Mouse (Mus musculus) heart, embryonic 13.5 days (tissue): ENCODE results near the gene Slc30a5. TPM values are rescaled to one million over a fixed set of nuclear protein-coding genes. Genes with fewer than 3 reads are reported as not detected.
A peak's percentile ranks its signal among the peaks of the same experiment; 100 is the strongest.

Experiments used
- ATAC-seq: fragments of 200-750 bp; cut with Nextera tagmentation; 2 replicates; pipeline ENCODE4 v1.8.0; 2017; ENCODE audit warnings: moderate TSS enrichment; ENCODE audit not compliant: insufficient number of reproducible peaks, low FRiP score, low TSS enrichment; ENCODE audit errors: extremely low read depth
- H3K27ac ChIP-seq: fragments of 300-500 bp; sonication (generic); replicated peaks from 2 replicates; pipeline ENCODE4 v1.5.1; 2015; ENCODE audit warnings: moderate library complexity, mild to moderate bottlenecking, inconsistent platforms
- H3K27me3 ChIP-seq: fragments of 300-500 bp; sonication (generic); replicated peaks from 2 replicates; pipeline ENCODE4 v1.6.1; 2015; ENCODE audit warnings: mild to moderate bottlenecking, inconsistent platforms
- H3K36me3 ChIP-seq: fragments of 300-500 bp; sonication (generic); 2 replicates; pipeline ENCODE4 v1.6.1; 2015; ENCODE audit warnings: mild to moderate bottlenecking, inconsistent platforms
- H3K4me1 ChIP-seq: fragments of 300-500 bp; sonication (generic); 2 replicates; pipeline ENCODE4 v1.6.1; 2015; ENCODE audit warnings: inconsistent platforms
- H3K4me2 ChIP-seq: fragments of 300-500 bp; sonication (generic); 2 replicates; pipeline ENCODE4 v1.6.1; 2015; ENCODE audit warnings: inconsistent platforms, mild to moderate bottlenecking, moderate library complexity
- H3K4me3 ChIP-seq: fragments of 300-500 bp; sonication (generic); 2 replicates; pipeline ENCODE4 v1.5.1; 2015; ENCODE audit warnings: moderate library complexity, mild to moderate bottlenecking, inconsistent platforms
- H3K9ac ChIP-seq: fragments of 300-500 bp; sonication (generic); 2 replicates; pipeline ENCODE4 v1.6.1; 2015; ENCODE audit warnings: inconsistent platforms, mild to moderate bottlenecking, moderate library complexity
- H3K9me3 ChIP-seq: fragments of 300-500 bp; sonication (generic); 2 replicates; pipeline ENCODE4 v1.6.1; 2016; ENCODE audit warnings: inconsistent platforms
- WGBS: fragments of 180-500 bp; shearing (Covaris S2); methylation state at CpG from one replicate; pipeline ENCODE4 v1.1.7; 2015; ENCODE audit warnings: mixed read lengths; 5-methylcytosine and 5-hydroxymethylcytosine counted together
- polyA plus RNA-seq: library from polyadenylated mRNA; unstranded; fragments of >200 nt; fragmentation: Nextera tagmentation; extraction: Ambion mirVana; gene quantifications from 2 replicates; pipeline ENCODE4 v1.2.1, GENCODE M21; 2015

Slc30a5 gene
- polyA plus RNA-seq, 1 experiment from 2014 or later: 31.3 TPM

DNA sequence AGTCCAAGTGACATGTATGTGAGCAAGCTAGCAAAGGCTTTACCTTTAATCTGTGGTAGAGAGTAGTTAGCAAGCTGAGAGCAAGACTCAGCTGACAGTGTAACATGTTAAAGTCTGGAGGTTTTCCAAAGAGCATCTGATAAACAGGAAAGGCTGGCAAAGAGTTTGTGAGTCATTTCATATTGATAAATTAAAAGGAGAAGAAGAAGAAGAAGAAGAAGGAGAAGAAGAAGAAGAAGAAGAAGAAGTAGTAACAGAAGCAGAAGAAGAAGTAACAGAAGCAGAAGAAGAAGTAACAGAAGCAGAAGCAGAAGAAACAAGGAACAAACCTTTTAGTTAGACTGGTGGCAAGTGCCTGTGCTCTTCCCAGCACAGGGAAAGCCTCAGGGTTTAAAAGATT lies 1.6 kb upstream of the Slc30a5 start:
- H3K4me1 ChIP-seq: peaks cover 21% of the 10 kb centered on the region
- no peak overlapping the region for H3K4me2 ChIP-seq
- no peaks in the 10 kb centered on the region; the same call in 1 of the 2 replicates for H3K27me3 ChIP-seq
- no peak for ATAC-seq
- H3K27ac ChIP-seq: no peak overlapping the region
- H3K4me3 ChIP-seq: no peak overlapping the region
- H3K9ac ChIP-seq: no peak overlapping the region
- no peaks in the 10 kb centered on the region for H3K36me3 ChIP-seq
- no peaks in the 10 kb centered on the region for H3K9me3 ChIP-seq

DNA sequence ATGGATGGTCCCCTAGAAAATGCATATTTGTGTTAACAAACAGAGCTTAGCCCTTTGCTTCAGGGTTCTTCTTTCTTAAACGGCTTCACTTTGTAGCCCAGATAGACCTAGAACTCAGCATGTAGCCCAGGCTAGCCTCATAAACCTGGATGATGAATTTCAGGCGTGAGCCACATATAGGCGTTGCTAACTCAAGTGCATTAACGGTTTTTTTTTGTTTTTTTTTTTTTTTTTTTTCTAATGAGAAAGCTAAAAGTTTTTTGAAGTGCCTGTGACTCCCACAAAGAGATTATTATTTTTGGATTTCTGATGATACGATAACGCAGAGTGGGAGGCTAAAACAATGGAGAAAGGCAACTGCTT lies 394 bp upstream of the Slc30a5 start:
- H3K4me1 ChIP-seq: peaks cover 23% of the 10 kb centered on the region
- H3K4me3 ChIP-seq: peak overlapping the region; percentile 98
- 58% methylated on average over 6 of the region's 6 CpGs for WGBS
- no peaks in the 10 kb centered on the region for H3K9me3 ChIP-seq
- H3K27me3 ChIP-seq: no peaks in the 10 kb centered on the region; the same call in 1 of the 2 replicates
- H3K4me2 ChIP-seq: peak overlapping the region; percentile 51
- no peak overlapping the region for H3K27ac ChIP-seq
- no peak for ATAC-seq
- no peaks in the 10 kb centered on the region for H3K36me3 ChIP-seq
- H3K9ac ChIP-seq: no peak overlapping the region; the same call in 1 of the 2 replicates

DNA sequence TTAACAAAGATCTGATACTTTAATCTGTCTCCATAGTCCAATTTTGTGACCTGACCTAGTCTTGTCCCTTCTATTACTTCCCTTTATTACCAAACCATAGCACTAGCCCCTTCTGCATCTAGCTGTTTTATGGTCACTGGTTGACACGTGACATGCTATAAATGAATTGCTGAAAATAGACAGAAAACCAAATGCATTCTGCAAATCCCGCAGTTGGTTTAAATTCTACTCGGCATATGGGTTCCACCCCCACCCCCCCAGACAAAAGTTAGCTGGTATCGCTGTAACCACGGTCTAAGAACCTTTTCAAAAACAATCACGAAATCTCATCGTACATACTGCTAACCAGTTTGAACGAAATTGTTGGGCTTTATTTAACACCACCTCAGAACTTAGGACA lies 1.0 kb downstream of the Slc30a5 start:
- 5% methylated on average over 8 of the region's 8 CpGs for WGBS
- H3K4me3 ChIP-seq: peak overlapping the region; percentile 98
- H3K9ac ChIP-seq: peak overlapping the region; percentile 98
- H3K9me3 ChIP-seq: no peaks in the 10 kb centered on the region
- peaks cover 11% of the 10 kb centered on the region for H3K36me3 ChIP-seq
- peak overlapping the region; percentile 94 for H3K27ac ChIP-seq
- peak overlapping the region; percentile 91 for H3K4me2 ChIP-seq
- no peaks in the 10 kb centered on the region; the same call in 1 of the 2 replicates for H3K27me3 ChIP-seq
- ATAC-seq: no peak
- H3K4me1 ChIP-seq: peaks cover 23% of the 10 kb centered on the region

DNA sequence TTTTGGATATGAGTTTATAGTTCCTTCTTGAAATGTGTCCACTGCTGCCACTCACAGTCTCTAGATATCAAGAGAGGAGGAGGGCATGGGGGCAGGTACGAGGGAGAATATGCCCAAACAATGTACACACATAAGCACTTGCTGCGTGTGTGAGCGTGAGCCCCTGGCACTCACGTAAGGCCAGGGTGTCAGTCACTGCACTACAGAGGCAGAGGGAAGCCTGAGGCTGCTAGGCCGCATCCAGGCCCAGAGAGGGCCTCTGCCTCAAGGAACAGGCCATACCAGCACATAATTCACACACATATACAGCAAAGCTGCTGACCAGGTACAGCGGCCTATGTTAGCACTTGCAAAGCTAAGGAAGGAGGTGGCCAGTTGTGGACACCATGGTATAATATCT lies 2.1 kb downstream of the Slc30a5 start:
- H3K36me3 ChIP-seq: peaks cover 19% of the 10 kb centered on the region
- H3K4me1 ChIP-seq: peaks cover 23% of the 10 kb centered on the region
- no peak overlapping the region for H3K27ac ChIP-seq
- H3K9ac ChIP-seq: peak overlapping the region; percentile 69
- no peak for ATAC-seq
- no peaks in the 10 kb centered on the region; the same call in 1 of the 2 replicates for H3K27me3 ChIP-seq
- peak overlapping the region; percentile 91 for H3K4me2 ChIP-seq
- no peaks in the 10 kb centered on the region for H3K9me3 ChIP-seq
- 79% methylated on average over 6 of the region's 6 CpGs for WGBS
- H3K4me3 ChIP-seq: peak overlapping the region; percentile 98; the same call in 1 of the 2 replicates

DNA sequence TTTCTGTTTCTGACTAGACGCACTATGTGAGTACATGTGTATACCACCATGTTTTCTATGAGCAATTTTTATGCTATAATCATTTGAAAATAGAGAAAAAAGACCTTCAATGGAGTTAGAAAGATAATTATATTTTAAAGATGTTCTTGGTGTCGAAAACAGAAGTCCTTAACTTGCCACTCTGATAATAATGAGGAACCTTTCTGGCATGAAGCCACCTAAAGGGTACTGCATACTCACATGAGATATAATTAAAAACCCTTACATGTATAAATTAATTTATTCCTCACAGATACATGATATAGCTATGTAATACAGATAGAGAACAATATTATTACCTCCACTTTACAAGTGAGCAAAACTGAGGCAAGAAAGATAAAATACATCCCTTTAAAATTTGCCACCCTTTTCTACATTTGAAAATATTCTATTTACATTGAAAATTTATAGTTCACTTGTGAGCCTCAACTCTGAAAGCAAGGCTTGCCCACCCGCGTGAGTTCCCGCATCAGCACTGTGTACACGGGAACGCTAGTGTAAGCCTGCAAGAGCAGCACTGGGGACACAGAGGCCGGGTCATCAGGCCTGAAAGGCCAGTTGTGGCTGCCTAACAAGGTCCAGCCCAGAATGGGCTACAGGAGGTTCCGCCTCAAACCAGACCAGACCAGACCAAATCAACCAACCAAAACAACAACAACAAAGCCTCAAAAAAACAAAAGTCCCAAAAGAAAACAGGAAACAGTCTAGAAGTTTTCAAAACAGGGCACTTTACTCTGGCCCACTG lies 7.4 kb downstream of the Slc30a5 start:
- Histone ChIP-seq H3K27me3 (no peaks in the 10 kb centered on the region), H3K4me2 (no peak overlapping the region), H3K9ac (no peak overlapping the region), H3K27ac (no peak overlapping the region), H3K4me1 (peaks cover 8% of the 10 kb centered on the region), H3K4me3 (no peak overlapping the region), H3K9me3 (no peaks in the 10 kb centered on the region), H3K36me3 (peaks cover 66% of the 10 kb centered on the region)
- WGBS: 87% methylated on average over 9 of the region's 9 CpGs
- ATAC-seq: no peak

DNA sequence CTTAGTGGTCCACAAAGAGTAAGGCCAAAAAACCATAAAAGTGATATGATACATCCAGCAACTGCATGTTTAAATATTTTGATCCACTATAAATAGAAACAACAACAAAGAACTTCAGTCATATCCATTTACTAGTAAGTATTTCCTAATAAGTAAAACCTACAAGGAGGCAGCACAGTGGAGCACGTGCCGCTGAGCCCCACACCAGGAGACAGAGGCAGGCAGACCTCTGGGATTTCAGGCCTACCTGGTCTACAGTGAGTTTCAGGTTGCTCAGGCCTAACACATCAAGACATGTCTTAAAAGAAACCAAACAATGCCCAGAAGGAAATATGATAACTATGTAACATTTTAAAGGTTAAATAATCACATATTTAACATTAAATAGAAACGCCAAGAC lies 8.3 kb downstream of the Slc30a5 start:
- no peak for ATAC-seq
- 89% methylated on average over 3 of the region's 3 CpGs for WGBS

DNA sequence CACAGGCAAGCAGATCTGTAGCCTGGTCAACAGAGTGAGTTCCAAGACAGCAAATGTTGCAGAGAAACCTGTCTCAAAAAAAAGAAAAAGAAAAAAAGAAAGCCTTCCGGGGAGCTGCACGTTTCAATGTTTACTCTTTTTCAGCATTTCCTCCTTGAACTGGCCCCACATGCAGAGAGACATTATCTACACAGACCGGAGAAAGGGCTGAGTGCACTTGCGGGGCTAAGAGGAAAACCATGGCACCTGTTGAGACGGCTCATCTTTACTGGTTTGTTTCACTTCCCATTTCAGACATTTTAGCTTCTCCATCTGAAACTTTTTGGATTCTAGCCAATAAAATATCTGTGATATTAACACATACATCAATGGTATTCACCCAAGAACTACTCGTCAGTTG lies 8.9 kb downstream of the Slc30a5 start:
- no peak for ATAC-seq
- H3K27ac ChIP-seq: no peak overlapping the region
- 78% methylated on average over 6 of the region's 6 CpGs for WGBS
- no peak overlapping the region for H3K4me2 ChIP-seq
- H3K4me3 ChIP-seq: no peak overlapping the region
- no peaks in the 10 kb centered on the region for H3K4me1 ChIP-seq
- H3K36me3 ChIP-seq: peaks cover 81% of the 10 kb centered on the region
- no peak overlapping the region for H3K9ac ChIP-seq
- no peaks in the 10 kb centered on the region for H3K9me3 ChIP-seq
- H3K27me3 ChIP-seq: no peaks in the 10 kb centered on the region

More for the DNA sequence above, 8.3 kb downstream of the Slc30a5 start:
- Histone ChIP-seq H3K4me3 (no peak overlapping the region), H3K4me2 (no peak overlapping the region), H3K9ac (no peak overlapping the region), H3K9me3 (no peaks in the 10 kb centered on the region), H3K36me3 (peaks cover 75% of the 10 kb centered on the region), H3K4me1 (0 out of 2 replicates have a peak, but pooled peaks cover 3% of the 10 kb centered on the region), H3K27me3 (no peaks in the 10 kb centered on the region), H3K27ac (no peak overlapping the region)

DNA sequence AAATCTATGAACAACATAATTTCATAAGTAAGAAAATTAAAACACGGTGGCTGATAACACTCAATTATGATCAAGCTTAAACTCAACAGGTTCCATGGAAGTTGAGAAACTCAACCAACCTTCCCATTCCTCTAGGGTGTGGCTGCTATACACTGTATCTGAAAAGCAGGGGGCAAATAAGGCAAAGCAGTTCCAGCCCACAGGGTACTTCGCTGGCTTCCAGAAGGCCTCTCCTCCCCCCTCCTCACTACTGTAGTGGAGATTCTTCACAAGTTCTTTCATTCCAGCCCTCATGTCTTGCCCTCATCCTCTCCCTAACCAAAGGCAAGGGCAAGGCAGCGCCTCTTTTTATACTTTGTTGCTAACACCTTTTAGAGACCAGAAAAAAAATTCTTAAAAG lies 9.4 kb downstream of the Slc30a5 start:
- Histone ChIP-seq H3K36me3 (peaks cover 84% of the 10 kb centered on the region), H3K27ac (no peak overlapping the region), H3K4me3 (no peak overlapping the region), H3K4me1 (no peaks in the 10 kb centered on the region), H3K4me2 (no peak overlapping the region), H3K27me3 (no peaks in the 10 kb centered on the region), H3K9me3 (no peaks in the 10 kb centered on the region), H3K9ac (no peak overlapping the region)
- WGBS: 93% methylated on average over 3 of the region's 3 CpGs
- ATAC-seq: no peak

DNA sequence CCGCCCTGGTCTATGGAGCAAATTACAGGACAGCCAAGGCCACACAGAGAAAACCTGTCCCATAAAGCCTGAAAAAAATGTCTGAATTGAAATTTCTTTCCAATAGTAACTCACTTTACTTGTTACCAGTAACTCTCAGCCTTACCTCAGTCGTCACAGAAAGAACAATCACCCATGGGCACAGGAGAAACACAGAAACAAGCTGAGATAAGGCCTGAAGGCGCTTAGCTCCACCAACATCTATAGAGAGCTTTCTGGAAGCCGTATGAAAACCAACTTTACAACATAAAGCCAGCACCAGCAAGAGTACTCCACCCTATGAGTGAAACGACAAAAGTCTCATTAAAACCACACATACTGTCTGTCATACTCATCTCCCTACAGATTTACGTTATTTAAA lies 18.8 kb downstream of the Slc30a5 start:
- Histone ChIP-seq H3K9ac (no peak overlapping the region), H3K36me3 (peaks cover 85% of the 10 kb centered on the region), H3K27ac (no peak overlapping the region), H3K4me2 (no peak overlapping the region), H3K4me1 (no peaks in the 10 kb centered on the region), H3K4me3 (no peak overlapping the region), H3K9me3 (no peaks in the 10 kb centered on the region), H3K27me3 (no peaks in the 10 kb centered on the region)
- WGBS: 87% methylated on average over 6 of the region's 6 CpGs
- no peak for ATAC-seq

DNA sequence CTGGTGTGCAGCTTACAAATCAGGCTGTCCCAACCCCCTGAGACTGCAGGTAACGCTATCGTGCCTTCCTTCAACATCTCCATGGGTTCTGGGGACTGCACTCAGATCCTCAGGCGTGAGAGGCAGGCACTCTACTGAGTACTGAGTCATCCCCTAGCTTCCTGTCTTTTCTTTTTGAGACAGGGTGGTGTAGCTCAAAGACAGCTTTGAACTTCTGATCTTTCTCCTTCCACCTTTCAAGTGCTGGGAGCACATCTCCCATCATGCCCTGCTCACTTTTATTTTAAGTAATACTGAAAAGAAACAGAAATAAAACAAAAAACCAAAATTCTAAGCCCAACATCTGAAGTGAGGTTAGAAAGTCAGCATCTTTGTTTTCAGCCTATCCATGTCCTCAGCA lies 27.5 kb downstream of the Slc30a5 start:
- Histone ChIP-seq H3K27ac (no peak overlapping the region), H3K36me3 (peaks cover 86% of the 10 kb centered on the region), H3K4me3 (no peak overlapping the region), H3K27me3 (no peaks in the 10 kb centered on the region), H3K4me1 (no peaks in the 10 kb centered on the region), H3K9ac (no peak overlapping the region), H3K4me2 (no peak overlapping the region), H3K9me3 (no peaks in the 10 kb centered on the region)
- ATAC-seq: no peak
- 95% methylated on average over 3 of the region's 3 CpGs for WGBS

DNA sequence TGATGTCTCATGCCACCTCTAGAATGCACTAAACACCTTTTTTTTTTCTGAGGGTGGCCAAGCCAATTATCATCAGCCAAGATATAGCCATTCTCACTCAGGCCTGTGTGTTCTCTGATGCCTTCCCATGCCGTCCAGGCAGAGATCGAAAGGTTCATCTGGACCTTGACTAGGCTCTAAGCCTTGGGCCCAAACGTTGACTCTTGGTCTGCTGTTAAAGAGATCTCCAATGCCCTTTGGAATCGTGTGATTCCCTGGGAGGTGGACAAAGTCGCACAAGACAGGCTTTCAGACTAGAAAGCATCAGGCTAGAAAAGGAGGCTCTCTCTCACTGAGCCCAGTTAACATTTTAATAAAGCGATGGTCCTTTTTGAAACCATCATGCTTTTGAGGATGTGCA lies 36.1 kb downstream of the Slc30a5 start:
- Histone ChIP-seq H3K9me3 (no peaks in the 10 kb centered on the region), H3K4me3 (no peak overlapping the region), H3K36me3 (peaks cover 26% of the 10 kb centered on the region), H3K27me3 (no peaks in the 10 kb centered on the region), H3K4me1 (no peaks in the 10 kb centered on the region), H3K4me2 (no peak overlapping the region), H3K27ac (no peak overlapping the region), H3K9ac (no peak overlapping the region)
- ATAC-seq: no peak
- WGBS: 83% methylated on average over 6 of the region's 6 CpGs

DNA sequence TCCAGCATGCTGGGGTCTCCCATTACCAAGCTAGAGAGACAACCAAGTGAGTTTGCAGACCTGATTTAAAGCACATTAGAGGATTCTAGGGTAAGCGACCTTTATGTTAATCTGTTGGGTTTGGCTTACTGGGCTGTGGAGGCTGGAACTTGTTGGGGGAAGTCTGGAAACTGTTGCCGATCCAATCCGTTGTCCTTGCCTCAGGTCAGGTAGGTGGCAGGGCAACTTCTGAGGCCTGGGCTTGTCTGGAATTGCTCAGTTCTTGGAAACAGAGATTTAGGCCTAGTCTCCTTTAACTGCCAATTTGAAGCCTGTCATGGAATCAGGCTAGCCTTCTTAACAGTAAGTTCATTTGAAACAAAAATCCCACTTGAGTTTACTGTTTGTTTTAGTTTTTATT lies 44.1 kb downstream of the Slc30a5 start:
- ATAC-seq: no peak
- no peak overlapping the region for H3K9ac ChIP-seq
- peaks cover 11% of the 10 kb centered on the region for H3K36me3 ChIP-seq
- H3K27ac ChIP-seq: no peak overlapping the region
- H3K4me3 ChIP-seq: no peak overlapping the region
- H3K4me1 ChIP-seq: peaks cover 15% of the 10 kb centered on the region
- 72% methylated on average over 3 of the region's 3 CpGs for WGBS
- no peaks in the 10 kb centered on the region for H3K9me3 ChIP-seq
- no peak overlapping the region for H3K4me2 ChIP-seq
- no peaks in the 10 kb centered on the region for H3K27me3 ChIP-seq
